Mouse (Mus musculus): ENCODE measurements around the gene Crabp2.

GRCm38 (mm10) chr3:87985505-87986320 lies 37.2 kb downstream of the Crabp2 start:
- no peak for TF ChIP-seq CTCF (IDR thresholded peaks at IDR 0.05; ENCODE audit: extremely low read depth, insufficient read depth, insufficient read length, insufficient replicate concordance)
- no peak for TF ChIP-seq POLR2A (IDR thresholded peaks at IDR 0.05; ENCODE audit: low read depth, low read length)

Measured in spleen, adult 2 months (tissue).